Mouse (Mus musculus) mouse embryonic stem cell (cell line): ENCODE measurements around the gene St8sia6.
"Not testable (repeated sequence)": the region's sequence is repeated elsewhere in the genome, so short reads cannot be mapped to it uniquely, and the experiment has no call there.

Experiments used
- in situ Hi-C, 2 experiments: fragments of 300-500 bp; cut with MboI; formaldehyde crosslinking; loops; 1 replicate in 1 of 2; 3 replicates in 1 of 2; pipeline ENCODE4 v1.14.3; 2019 to 2020; ENCODE audit warnings: low sequenced_read_pairs in 2 of 2, low pct_unique_long_range_greater_than_20kb in 1 of 2, mixed read lengths in 1 of 2; ENCODE audit not compliant: unreplicated experiment in 1 of 2

The St8sia6 gene

DNA sequence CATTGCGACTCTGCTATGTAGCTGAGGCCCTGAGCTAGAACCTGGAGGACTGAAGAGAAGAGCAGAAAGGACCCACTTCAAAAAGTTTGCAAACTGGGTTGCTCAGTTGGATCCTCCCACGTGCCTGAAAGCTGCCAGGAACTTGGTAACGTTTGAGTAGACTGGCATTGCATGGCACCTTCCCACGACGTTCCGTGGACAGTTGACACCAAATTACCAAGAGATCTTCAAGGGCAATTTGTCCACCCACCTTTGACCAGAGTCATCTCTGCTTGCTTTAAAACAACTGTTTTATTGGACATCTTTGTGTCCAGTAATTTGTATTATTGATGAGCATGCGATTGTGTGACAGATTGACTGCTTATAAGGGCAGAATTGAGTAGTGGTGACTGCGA, at the start of gene St8sia6:
St8sia6 (minus strand) TSS at position 96 of the 395 bp plus-strand sequence.
- in situ Hi-C loops: loop anchor here in 1 of 2 experiments (10.0 kb wide), 1 partner anchor 119 kb away; no protein-coding TSS in a partner anchor

DNA sequence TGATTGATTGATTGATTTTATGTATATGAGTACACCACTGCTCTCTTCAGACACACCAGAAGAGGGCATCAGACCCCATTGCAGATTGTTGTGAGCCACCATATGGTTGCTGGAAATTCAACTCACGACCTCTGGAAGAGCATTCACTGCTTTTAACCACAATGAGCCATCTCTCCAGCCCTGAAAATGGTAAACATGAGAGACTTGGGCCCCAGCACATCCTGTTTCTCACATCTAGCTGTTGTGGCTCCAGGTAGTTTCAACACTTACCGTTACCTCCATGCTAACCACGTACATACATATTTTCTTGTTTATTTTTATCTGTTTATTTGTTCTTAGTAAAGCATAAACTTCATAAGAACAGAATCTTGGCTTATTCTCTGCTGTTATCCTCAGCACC, 42.4 kb upstream of the St8sia6 start:
- in situ Hi-C loops: no loop called here

DNA sequence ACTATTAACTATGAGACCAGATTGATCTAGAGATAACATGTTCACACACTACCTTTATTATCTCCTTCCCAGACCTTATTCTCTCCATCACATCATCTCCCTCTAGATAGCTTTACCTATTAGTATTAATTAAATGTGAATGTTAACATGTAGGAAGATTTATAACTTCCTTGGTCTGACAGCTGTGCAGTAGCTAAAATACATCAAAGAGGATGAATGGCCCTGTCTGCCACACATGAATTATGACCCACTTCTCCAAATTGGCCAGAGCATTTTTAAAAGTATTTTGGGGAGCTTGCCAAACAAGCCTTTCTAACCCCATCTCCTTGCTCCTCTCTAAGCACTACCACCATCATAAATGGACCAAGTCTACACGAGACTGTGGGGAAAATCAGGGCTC, 41.1 kb upstream of the St8sia6 start:
- in situ Hi-C loops: no loop called here

DNA sequence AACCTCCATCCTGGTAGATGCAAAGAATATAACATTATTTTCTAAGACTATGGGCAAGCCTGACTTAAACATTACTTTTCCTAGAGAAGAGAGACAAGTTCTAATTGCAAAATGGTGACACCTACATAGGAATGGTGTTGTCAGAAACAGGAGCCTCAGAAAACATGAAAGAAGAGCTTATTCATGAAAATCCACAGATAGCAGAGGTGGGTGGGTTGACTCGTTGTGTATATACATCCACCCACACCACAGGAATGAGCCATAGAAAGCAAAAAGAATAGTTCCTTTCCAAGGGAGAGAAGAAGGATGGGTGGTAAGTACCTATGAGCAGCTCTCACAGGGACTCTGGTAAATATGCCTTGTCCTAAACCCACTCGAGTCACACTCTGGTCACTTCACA, 22.8 kb upstream of the St8sia6 start:
- in situ Hi-C loops: loop anchor here (25.0 kb wide), 1 partner anchor 529 kb away; no protein-coding TSS in a partner anchor

DNA sequence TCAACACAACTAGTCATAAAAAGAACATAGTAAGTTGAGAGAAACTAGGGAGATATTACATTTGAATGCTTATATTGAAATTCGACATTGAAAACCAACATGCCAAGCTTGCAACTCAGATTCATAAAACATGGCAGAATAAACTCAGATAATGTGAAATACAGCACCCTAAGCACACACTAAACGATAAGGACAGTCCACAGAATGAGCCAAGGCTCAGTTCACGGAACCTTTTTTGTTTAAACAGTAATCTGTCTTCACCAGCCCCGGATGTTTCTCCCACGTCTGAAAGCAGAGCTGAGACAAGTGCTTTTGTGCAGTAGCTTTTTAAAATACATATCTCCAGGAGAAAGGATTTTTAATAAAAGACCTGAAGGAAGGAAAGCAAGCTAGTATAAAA, 14.7 kb upstream of the St8sia6 start:
- in situ Hi-C loops: loop anchor here (10.0 to 25.0 kb wide), 2 partner anchors 134 to 521 kb away; no protein-coding TSS in a partner anchor

DNA sequence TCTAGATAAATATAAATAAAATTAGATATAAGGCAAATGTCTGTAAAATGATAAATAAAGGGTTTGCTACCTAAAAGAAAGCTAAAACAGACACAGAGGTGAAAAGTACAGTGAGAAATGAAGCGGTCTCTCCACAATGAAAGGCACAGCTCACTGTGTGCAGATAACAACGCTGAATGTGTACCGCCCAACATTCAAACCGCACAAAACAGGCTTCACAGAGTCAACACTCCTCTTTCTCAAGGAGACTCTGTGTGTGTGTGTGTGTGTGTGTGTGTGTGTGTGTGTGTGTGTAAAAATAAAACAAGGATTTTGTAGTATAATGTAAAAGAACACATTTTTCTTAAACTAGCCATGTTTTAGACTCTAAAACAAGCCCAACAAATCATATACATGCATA, 14.1 kb upstream of the St8sia6 start:
- in situ Hi-C loops: loop anchor here (10.0 to 25.0 kb wide), 2 partner anchors 133 to 521 kb away; no protein-coding TSS in a partner anchor

DNA sequence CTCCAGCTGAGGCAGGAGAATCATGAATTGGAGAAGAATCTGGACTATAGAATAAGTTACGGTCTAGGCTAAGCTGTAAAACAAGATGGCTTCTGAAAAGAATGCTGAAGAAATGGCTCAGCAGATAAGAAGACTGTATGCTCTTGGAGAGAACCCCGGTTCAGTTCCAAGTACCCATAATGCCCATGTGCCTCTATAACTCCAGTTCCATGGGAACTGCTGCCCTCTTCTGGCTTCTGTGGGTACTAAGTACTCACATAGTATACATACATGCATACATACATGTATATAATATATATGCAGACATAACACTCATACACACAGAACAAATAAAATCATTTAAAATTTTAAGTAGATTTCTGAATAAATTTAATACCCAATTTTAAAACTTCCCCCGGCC, 12.3 kb upstream of the St8sia6 start:
- in situ Hi-C loops: loop anchor here (10.0 to 25.0 kb wide), 2 partner anchors 131 to 519 kb away; no protein-coding TSS in a partner anchor

DNA sequence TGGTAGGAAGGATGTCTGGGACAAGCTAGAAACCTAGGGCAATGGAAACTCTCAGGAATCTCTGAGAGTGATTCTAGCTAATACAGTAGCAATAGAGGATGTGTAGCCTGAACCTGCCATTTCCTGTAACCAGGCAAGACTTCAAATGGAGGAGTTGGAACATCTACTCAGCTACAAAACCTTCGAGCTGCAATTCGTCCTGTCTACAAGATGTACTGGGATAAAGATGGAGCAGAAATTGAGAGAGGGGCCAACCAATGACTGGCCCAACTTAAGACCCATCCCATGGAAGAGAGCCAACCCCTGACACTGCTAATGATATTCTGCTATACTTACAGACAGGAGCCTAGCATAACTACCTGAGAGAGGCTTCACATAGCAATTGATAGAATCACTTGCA, 6.8 kb upstream of the St8sia6 start:
- in situ Hi-C loops: loop anchor here (10.0 to 25.0 kb wide), 2 partner anchors 126 to 513 kb away; no protein-coding TSS in a partner anchor

DNA sequence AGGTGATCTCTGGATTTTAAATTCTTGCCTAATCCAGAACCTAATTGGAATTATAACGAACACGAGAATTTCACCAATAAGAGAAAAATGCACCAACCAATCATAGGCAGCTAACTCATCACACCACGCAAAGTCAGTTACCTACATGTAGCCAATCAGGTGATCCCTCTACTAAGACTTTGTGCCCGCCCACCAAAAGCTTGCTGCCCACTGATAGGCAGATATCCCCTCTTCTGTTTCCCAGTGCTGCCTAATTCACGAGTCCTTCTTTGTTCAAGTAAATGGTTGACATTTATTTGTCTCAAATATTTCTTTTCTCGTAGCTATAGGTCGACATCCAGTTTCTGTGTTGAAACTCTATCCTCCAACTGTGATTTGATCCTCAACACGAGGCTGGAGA, 582 bp upstream of the St8sia6 start:
- in situ Hi-C loops: loop anchor here in 1 of 2 experiments (10.0 kb wide), 1 partner anchor 120 kb away; no protein-coding TSS in a partner anchor

DNA sequence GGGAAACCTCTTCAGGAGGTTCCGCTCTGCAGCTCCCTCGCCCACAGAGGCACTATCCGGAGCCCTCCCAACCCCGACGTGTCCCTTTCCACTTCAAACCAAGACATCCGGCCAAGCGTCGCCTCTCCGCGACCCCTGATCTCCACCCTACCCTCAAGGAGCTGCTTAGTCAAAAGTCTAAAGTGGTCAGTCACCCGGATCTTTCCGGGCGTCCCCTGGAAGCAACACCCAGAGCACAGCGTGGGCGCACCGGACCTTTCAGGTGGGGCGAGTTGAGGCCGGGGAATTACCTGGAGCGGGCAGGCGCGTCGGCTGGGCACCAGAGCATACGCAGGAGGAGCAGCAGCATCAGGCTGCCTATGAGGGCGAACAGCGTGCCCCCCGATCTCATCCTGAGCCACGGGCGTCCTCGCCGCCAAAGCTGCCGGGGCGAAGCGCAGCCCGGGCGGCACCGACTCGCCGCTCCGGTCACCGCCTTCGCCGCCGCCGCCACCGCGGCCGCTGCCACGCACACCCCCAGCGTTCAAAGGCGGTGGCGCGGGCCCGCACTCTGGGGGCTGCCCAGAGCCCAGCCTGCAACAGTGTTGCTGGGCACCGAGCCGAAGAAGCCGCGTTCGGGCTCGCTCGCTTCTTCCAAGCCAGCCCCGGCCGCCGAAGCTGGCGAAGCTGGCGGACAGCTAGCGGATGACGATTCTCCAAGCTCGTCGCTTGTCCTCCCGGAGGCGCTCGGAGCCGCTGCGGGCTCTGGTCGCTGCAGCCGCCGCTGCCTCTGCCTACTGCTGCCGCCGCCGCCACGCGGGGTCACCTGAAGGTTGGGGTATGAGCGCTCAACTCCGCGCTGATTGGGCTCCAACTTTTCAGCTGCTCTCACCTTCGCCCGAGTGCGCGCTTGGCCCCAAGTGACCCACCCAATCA, 553 bp downstream of the St8sia6 start:
- in situ Hi-C loops: loop anchor here in 1 of 2 experiments (10.0 kb wide), 1 partner anchor 119 kb away; no protein-coding TSS in a partner anchor

DNA sequence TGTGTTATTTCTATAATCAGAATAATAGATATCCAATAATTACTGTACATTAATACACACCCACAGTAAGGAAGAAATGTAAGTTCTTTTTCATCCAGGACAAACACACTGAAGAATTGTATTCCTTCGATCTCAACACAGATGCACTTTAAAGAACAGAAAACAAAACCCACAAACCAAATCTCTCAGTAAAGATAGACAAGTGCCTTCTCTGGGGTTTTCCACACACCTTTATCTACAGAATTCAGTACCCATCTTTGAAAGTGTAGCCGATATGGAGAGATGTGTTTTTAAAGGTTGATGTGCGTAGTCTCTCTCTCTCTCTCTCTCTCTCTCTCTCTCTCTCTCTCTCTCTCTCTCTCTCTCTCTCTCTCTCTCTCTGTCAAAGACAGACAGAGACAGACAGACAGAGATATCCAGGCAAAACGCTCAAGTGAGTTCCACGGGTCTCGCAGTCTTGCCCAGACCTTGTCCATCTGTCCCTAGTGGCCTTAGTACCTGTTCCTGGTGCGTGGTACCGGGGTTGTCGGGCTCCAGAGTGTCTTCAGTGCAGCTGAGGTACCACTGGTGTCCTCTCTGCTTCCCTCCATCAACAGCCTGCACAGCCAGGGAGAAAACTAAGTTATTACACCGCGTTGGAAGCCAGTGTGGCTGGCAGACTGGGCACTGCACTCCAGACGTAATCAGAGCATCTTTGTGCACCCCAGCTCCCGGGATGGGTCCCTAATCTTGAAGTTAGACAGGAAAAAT, 1.4 kb downstream of the St8sia6 start:
- in situ Hi-C loops: loop anchor here in 1 of 2 experiments (10.0 kb wide), 1 partner anchor 118 kb away; no protein-coding TSS in a partner anchor

DNA sequence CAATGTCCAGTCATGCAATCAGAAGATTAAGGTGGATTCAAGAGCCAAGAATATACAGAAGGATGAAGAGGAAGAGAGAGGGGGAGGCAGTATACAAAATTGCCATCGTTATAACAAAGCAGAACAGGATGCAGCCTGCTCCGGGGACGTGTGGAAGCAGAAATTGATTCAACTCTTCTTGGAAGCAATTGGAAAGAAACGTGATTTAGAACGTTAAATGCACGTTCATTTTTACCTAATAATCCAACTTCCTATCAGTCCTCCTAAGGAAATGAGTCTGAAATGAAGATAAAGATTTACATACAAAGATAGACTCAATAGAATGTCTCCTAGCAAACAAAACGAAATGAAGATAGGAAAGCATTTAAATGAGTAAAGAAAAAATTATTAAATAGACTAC, 2.3 kb downstream of the St8sia6 start:
- in situ Hi-C loops: loop anchor here in 1 of 2 experiments (10.0 kb wide), 1 partner anchor 117 kb away; no protein-coding TSS in a partner anchor

DNA sequence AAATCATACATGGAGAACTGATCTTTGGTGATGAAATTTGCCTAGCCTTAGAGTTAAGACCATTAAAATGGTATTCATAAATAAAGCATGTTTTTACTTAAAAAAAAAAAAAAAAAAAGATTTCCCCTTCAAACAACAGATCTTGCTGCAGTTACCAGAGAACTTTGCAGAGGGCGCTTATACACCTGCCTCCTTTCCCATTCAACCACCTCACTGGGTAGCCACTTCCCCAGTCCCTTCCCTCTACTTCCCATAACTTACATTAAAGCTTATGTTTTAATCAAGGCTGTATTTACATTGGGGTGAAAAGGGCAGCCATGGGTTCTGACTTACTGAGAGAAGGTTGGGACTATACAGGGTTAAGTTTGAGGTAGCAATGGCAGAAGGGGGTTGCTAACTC, 4.5 kb downstream of the St8sia6 start:
- in situ Hi-C loops: no loop called here

DNA sequence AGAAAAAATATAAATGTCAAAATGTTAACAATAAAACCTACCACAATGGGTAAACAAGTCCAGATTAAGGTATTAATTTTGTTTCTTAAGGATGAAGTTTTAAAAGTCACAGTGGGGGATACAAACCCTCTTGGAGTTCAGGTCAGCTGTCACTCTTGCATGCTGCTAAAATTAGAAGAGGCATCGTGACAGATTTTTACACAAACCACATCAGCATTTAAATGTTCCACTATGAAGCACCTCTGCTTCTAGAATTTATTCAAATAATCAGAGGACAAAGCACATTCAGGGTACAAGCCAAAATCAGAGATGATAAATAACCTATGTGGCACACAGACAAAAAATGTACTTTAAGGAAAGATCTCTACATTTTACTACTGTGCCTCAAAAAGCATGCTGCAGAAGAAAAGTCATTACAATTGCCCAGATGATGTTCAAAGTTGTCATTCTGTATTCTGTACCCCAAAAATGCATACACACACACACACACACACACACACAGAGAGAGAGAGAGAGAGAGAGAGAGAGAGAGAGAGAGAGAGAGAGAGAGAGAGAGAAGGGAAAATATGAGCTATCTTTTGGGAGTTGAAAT, 7.2 kb downstream of the St8sia6 start:
- in situ Hi-C loops: no loop called here

DNA sequence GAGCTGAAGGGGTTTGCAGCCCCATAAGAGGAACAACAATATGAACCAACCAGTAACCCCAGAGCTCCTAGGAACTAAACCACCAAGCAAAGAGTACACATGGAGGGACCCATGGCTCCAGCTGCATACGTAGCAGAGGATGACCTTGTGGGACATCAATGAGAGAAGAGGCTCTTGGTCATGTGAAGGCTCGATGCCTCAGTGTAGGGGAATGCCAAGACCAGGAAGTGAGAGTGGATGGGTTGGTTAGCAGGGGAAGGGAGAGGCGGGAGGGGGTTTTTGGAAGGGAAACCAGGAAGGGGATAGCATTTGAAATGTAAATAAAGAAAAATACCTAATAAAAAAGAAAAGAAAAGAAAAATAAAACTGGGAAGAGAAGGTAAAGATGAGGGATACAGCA, 7.9 kb downstream of the St8sia6 start:
- in situ Hi-C loops: not testable (repeated sequence)

DNA sequence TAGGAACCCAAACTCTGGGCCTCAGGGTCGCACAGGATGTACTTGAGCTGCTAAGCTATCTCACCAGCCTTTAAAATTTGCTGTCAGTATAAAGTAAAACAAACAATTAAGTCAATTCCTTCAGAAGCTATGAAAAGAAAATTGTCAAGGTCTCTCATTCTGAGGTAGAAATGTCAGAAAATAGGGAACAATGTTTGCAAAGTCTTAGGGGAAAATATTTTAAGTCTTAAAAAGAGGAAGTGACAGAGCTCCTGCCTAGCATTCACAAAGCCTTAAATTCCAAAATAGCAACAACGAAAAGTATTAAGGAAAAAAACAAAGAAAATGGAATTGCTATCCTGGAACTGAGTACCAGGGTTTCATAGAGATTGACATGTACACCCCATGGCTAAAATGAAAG, 8.6 kb downstream of the St8sia6 start:
- in situ Hi-C loops: no loop called here

DNA sequence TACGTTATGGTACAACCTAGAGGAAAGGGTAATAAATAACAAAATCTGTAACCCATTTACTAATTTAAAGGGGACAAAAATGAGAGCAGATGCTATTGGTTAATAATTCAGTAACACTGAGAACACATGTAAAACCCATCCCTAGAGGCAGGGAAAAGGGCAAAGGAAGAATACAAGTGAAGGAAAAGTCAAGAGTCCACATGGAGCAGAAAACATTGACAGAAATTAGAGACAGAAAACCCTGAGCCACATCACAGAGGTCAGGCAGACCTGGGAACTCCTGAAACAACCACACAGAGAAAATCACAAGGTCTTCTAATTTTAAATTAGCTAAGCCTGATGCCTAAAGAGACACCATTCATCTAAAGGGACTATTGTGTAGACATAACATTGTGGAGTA, 9.4 kb downstream of the St8sia6 start:
- in situ Hi-C loops: no loop called here

DNA sequence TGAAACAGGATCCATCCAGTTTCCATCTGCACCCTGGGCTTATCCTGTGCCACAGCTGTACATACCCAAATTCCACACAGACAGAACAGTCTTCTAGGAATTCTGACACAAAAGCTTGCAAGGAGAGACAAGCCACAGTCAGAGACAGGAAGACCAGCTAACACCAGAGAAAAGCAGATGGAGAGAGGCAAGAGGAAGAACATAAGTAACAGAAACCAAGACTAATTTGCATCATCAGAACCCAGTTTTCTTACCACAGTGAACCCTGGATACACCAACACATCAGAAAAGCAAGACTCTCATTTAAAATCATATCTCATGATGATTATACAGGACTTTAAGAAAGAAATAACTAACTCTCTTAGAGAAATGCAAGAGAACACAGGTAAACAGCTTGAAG, 16.8 kb downstream of the St8sia6 start:
- in situ Hi-C loops: no loop called here

DNA sequence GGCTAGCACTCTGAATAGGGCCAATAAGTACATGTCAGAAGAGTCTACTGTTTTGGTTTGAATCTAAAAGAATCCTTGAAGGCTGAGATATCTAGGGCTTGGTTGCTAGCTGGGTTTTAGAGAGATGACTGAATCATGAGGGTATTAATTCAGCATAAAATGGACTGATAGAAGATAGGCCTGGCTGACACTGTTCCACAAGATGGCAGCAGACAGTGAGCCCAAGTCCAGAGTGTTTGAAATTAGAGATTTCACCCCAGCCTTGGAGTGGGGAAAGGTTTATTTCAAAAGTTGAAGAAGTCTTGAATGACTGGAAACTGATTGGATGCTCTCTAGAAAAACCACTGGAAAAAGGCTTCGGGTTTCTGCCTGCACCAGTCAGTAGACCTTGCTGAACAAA, 17.4 kb downstream of the St8sia6 start:
- in situ Hi-C loops: no loop called here
